Mouse (Mus musculus) heart, adult 2 months (tissue): ENCODE measurements at regions not wholly inside any gene's neighbourhood (a gene's known extent, or its start where the extent isn't known, plus 50 kb on each side); places are given as distances from the start of the nearest gene placed in this dataset.

Experiments
- CTCF ChIP-seq: fragments of 200-600 bp; IDR thresholded peaks from 2 replicates; pipeline ENCODE4 v1.8.1; 2022; ENCODE audit warnings: antibody characterized with exemption, mild to moderate bottlenecking, moderate library complexity
- POLR2A ChIP-seq: fragments of 200-500 bp; IDR thresholded peaks from 2 replicates; pipeline ENCODE4 v1.6.1; 2011; ENCODE audit warnings: mild to moderate bottlenecking, low read depth, low read length, control low read depth; ENCODE audit not compliant: insufficient read depth

DNA sequence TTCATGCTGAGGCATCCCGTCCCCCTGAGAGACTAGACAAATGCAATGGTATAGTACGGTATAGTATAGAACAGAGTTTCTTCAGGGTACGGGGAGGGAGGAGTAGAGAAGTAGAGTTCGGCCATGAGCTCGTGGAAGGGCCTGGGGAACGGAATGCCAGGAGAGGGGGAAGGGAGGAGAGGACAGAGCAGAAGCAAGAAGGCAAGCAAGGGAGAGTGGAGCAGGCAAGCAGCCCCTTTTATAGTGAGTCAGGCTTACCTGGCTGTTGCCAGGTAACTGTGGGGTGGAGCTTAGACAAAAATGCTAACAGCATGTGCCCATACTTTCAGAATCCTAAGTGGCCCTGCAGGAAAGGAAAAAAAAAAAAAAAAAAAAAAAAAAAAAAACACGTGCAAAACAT is 174.7 kb upstream of the Dapk1 start:
- TF ChIP-seq POLR2A (no peak), CTCF (no peak)
